9 mouse cellular contexts compared by ENCODE assay signal in the genomic region with DNA sequence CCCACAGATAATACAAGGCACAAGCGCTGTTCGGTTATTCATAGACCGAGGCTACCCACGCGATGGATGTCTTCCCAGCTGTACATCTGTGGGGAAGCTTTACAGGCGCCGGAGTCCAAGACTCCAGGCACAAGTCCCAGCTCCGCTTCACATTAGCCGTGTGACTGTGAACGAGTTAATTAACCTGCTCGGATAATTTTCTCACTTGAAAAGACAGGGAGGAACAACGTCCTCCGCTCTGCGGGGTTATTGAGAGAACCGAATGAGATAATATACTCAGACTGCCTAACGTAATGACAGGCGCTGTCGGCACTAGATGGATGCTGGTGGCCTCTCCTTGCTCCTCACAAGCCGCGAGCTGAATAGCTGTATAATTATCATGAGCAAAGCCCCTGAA.
DNase-seq lines count a peak whose midpoint lies in the region; ATAC-seq and TF ChIP-seq lines count a peak whose summit lies in the region.
"Had no signal": no experiment of that assay in that cellular context is flagged by ENCODE, and none has a peak within 500 bp of the region (broad histone marks: within the 10 kb centered on the region; RNA-seq: fewer than 3 reads in every experiment).

No protein-coding gene starts in this region.

- peaks cover 0 to 4% of the 10 kb centered on the region in 2 experiments; a peak in 1 of 4 replicates for H3K36me3 ChIP-seq in MEL (ENCODE audit: control insufficient read depth in 1 of 2, insufficient read depth in 2 of 2, low read length in 2 of 2)
- peaks cover 10% of the 10 kb centered on the region for H3K36me3 ChIP-seq in hindbrain, embryonic 16.5 days (ENCODE audit: control insufficient read depth, insufficient read depth, low read length)
- peaks cover 29% of the 10 kb centered on the region; the same call in 1 of the 2 replicates for H3K36me3 ChIP-seq in midbrain, embryonic 15.5 days (replicated peaks)
- no peaks in the 10 kb centered on the region for H3K36me3 ChIP-seq in stomach, postnatal 0 days (ENCODE audit: control insufficient read depth, insufficient read depth, low read length)

- H3K27ac ChIP-seq in MEL (ENCODE audit: control insufficient read depth, low read depth, low read length), result peak overlapping the region; percentile 26
- H3K27ac ChIP-seq in hindbrain, embryonic 16.5 days (ENCODE audit: low read depth, low read length), result peak overlapping the region; percentile 70
- H3K27ac ChIP-seq in midbrain, embryonic 15.5 days, result peak overlapping the region; percentile 46
- no peak overlapping the region for H3K27ac ChIP-seq in stomach, postnatal 0 days (replicated peaks)

- peak overlapping the region; percentile 37 for H3K4me2 ChIP-seq in hindbrain, embryonic 16.5 days (ENCODE audit: low read length)
- H3K4me2 ChIP-seq in midbrain, embryonic 15.5 days, result peak overlapping the region; percentile 37
- no peak overlapping the region for H3K4me2 ChIP-seq in stomach, postnatal 0 days (replicated peaks; ENCODE audit: low read depth)

- no peak for TF ChIP-seq RAD21 in MEL (IDR thresholded peaks at IDR 0.05; ENCODE audit: low read depth, low read length)

- ATAC-seq in hindbrain, embryonic 16.5 days, result peak; percentile 85
- ATAC-seq in midbrain, embryonic 15.5 days (replicated peaks), result peak; percentile 85
- ATAC-seq in stomach, postnatal 0 days (ENCODE audit: low FRiP score, low TSS enrichment), result no peak
- ATAC-seq: Patski had no signal

- H3K79me2 ChIP-seq in MEL (ENCODE audit: control insufficient read depth, insufficient read depth, low read length, poor library complexity), result no peaks in the 10 kb centered on the region

- DNase-seq in MEL (ENCODE audit: low read depth, low spot score), result peak; percentile 62
- DNase-seq in MEL-GATA-1-ER (ENCODE audit: extremely low read depth, low read depth), result peak; percentile 27
- no peak for DNase-seq in kidney, postnatal 14 days
- no peak for DNase-seq in spleen, postnatal 10 days (ENCODE audit: low spot score in 2 of 2)
- no peak for DNase-seq in stomach, postnatal 0 days (ENCODE audit: low spot score)
- DNase-seq: kidney, adult 9 months had no signal

- H3K9ac ChIP-seq in MEL (ENCODE audit: control insufficient read depth, low read depth, low read length, poor library complexity, severe bottlenecking), result peak overlapping the region; percentile 40
- H3K9ac ChIP-seq in hindbrain, embryonic 16.5 days (ENCODE audit: low read depth, low read length), result 0 out of 2 replicates have a peak overlapping the region, but pooled peaks have one; percentile 24
- no peak overlapping the region for H3K9ac ChIP-seq in midbrain, embryonic 15.5 days
- no peak overlapping the region for H3K9ac ChIP-seq in stomach, postnatal 0 days (ENCODE audit: low read length)

- TF ChIP-seq POLR2A in MEL (IDR thresholded peaks at IDR 0.05; ENCODE audit: control insufficient read depth in 1 of 2, insufficient read depth in 1 of 2, low read depth in 1 of 2, low read length in 2 of 2, poor library complexity in 1 of 2), result no peak

- no peaks in the 10 kb centered on the region for H3K9me3 ChIP-seq in MEL (replicated peaks; ENCODE audit: insufficient read depth, low read length)
- H3K9me3 ChIP-seq in hindbrain, embryonic 16.5 days (ENCODE audit: control insufficient read depth, low read length), result no peaks in the 10 kb centered on the region
- no peaks in the 10 kb centered on the region for H3K9me3 ChIP-seq in midbrain, embryonic 15.5 days
- no peaks in the 10 kb centered on the region for H3K9me3 ChIP-seq in stomach, postnatal 0 days (ENCODE audit: control insufficient read depth, low read length)

- peak overlapping the region; percentile 42 to 56 for H3K4me3 ChIP-seq in MEL (ENCODE audit: control insufficient read depth in 1 of 2, insufficient read depth in 1 of 2, low read depth in 2 of 2, low read length in 2 of 2)
- H3K4me3 ChIP-seq in hindbrain, embryonic 16.5 days (ENCODE audit: low read length), result no peak overlapping the region; the same call in 1 of the 2 replicates
- H3K4me3 ChIP-seq in midbrain, embryonic 15.5 days, result no peak overlapping the region
- no peak overlapping the region for H3K4me3 ChIP-seq in stomach, postnatal 0 days (ENCODE audit: low read depth, low read length)

- no peaks in the 10 kb centered on the region for H3K27me3 ChIP-seq in MEL (ENCODE audit: control insufficient read depth in 1 of 2, insufficient read depth in 2 of 2, low read length in 2 of 2)
- no peaks in the 10 kb centered on the region for H3K27me3 ChIP-seq in hindbrain, embryonic 16.5 days (replicated peaks; ENCODE audit: control insufficient read depth, insufficient read depth, low read length)
- H3K27me3 ChIP-seq in midbrain, embryonic 15.5 days (replicated peaks), result no peaks in the 10 kb centered on the region
- H3K27me3 ChIP-seq in stomach, postnatal 0 days (ENCODE audit: control insufficient read depth, insufficient read depth, low read length), result no peaks in the 10 kb centered on the region
- H3K27me3 ChIP-seq: Patski had no signal

- peaks cover 0 to 4% of the 10 kb centered on the region in 2 experiments; a peak in 1 of 4 replicates for H3K4me1 ChIP-seq in MEL (ENCODE audit: control insufficient read depth in 1 of 2, insufficient read depth in 2 of 2, low read length in 2 of 2)
- peaks cover 16% of the 10 kb centered on the region for H3K4me1 ChIP-seq in hindbrain, embryonic 16.5 days (ENCODE audit: control insufficient read depth, insufficient read depth, low read depth, low read length)
- peaks cover 19% of the 10 kb centered on the region for H3K4me1 ChIP-seq in midbrain, embryonic 15.5 days
- no peaks in the 10 kb centered on the region for H3K4me1 ChIP-seq in stomach, postnatal 0 days (replicated peaks; ENCODE audit: control insufficient read depth, insufficient read depth)

- 18% methylated on average over 20 of the region's 20 CpGs for WGBS in hindbrain, embryonic 16.5 days
- WGBS in midbrain, embryonic 15.5 days, result 13% methylated on average over 20 of the region's 20 CpGs
- 65% methylated on average over 20 of the region's 20 CpGs for WGBS in stomach, postnatal 0 days

- no peak for TF ChIP-seq CTCF in MEL (IDR thresholded peaks at IDR 0.05 in 2 of 3, conservative IDR thresholded peaks at IDR 0.05 in 1 of 3; ENCODE audit: control insufficient read depth in 1 of 3, insufficient read depth in 1 of 3, low read depth in 2 of 3, low read length in 3 of 3, poor library complexity in 1 of 3, severe bottlenecking in 1 of 3)
- TF ChIP-seq CTCF in stomach, postnatal 0 days (IDR thresholded peaks at IDR 0.05; ENCODE audit: low read depth), result no peak

- TF ChIP-seq EP300 in MEL (IDR thresholded peaks at IDR 0.05; ENCODE audit: low read depth in 1 of 2, low read length in 2 of 2), result no peak
- no peak for TF ChIP-seq EP300 in stomach, postnatal 0 days (optimal IDR thresholded peaks at IDR 0.05)

TF ChIP-seq in MEL, 35 proteins besides CTCF, POLR2A, EP300 and RAD21:
- TF ChIP-seq ETS1 (IDR thresholded peaks at IDR 0.05; ENCODE audit: low read depth, low read length), result no peak
- TF ChIP-seq GABPA (IDR thresholded peaks at IDR 0.05; ENCODE audit: low read depth, low read length), result no peak
- TF ChIP-seq CHD1 (IDR thresholded peaks at IDR 0.05; ENCODE audit: low read depth, low read length), result no peak
- no peak for TF ChIP-seq JUND (IDR thresholded peaks at IDR 0.05; ENCODE audit: low read depth, low read length)
- no peak for TF ChIP-seq ZMIZ1 (IDR thresholded peaks at IDR 0.05; ENCODE audit: low read depth, low read length)
- no peak for TF ChIP-seq SMC3 (IDR thresholded peaks at IDR 0.05; ENCODE audit: low read depth, low read length)
- no peak for TF ChIP-seq MAZ (IDR thresholded peaks at IDR 0.05; ENCODE audit: low read depth, low read length)
- no peak for TF ChIP-seq MXI1 (IDR thresholded peaks at IDR 0.05; ENCODE audit: low read depth, low read length)
- no peak for TF ChIP-seq TAL1 (IDR thresholded peaks at IDR 0.05; ENCODE audit: low read length)
- no peak for TF ChIP-seq MAX (IDR thresholded peaks at IDR 0.05; ENCODE audit: low read length)
- TF ChIP-seq POLR2AphosphoS2 (IDR thresholded peaks at IDR 0.05; ENCODE audit: low read length), result no peak
- no peak for TF ChIP-seq TBP (IDR thresholded peaks at IDR 0.05; ENCODE audit: low read depth, low read length)
- TF ChIP-seq ZKSCAN1 (IDR thresholded peaks at IDR 0.05; ENCODE audit: low read depth, low read length), result no peak
- no peak for TF ChIP-seq NRF1 (IDR thresholded peaks at IDR 0.05; ENCODE audit: insufficient read depth, low read depth, low read length, poor library complexity, severe bottlenecking)

Comparison
In these comparisons a context has a peak if more than half of its experiments do, and no peak if none do; other contexts are left out.
1. DNase-seq: peak in MEL (single experiment) and MEL-GATA-1-ER (single experiment); none in kidney, postnatal 14 days (single experiment), spleen, postnatal 10 days (0 of 2) and stomach, postnatal 0 days (single experiment).
2. H3K4me3 ChIP-seq: peak in MEL (2 of 2); none in hindbrain, embryonic 16.5 days (single experiment), midbrain, embryonic 15.5 days (single experiment) and stomach, postnatal 0 days (single experiment).
3. H3K9ac ChIP-seq: peak in MEL (single experiment) and hindbrain, embryonic 16.5 days (single experiment); none in midbrain, embryonic 15.5 days (single experiment) and stomach, postnatal 0 days (single experiment).